Mouse (Mus musculus) mouse embryonic stem cell (cell line): ENCODE data around the gene Cetn3.

ENCODE experiments used
- in situ Hi-C, 2 experiments: fragments of 300-500 bp; cut with MboI; formaldehyde crosslinking; loops; 1 replicate in 1 of 2; 3 replicates in 1 of 2; pipeline ENCODE4 v1.14.3; 2019 to 2020; ENCODE audit warnings: low sequenced_read_pairs in 2 of 2, low pct_unique_long_range_greater_than_20kb in 1 of 2, mixed read lengths in 1 of 2; ENCODE audit not compliant: unreplicated experiment in 1 of 2

The Cetn3 gene

DNA sequence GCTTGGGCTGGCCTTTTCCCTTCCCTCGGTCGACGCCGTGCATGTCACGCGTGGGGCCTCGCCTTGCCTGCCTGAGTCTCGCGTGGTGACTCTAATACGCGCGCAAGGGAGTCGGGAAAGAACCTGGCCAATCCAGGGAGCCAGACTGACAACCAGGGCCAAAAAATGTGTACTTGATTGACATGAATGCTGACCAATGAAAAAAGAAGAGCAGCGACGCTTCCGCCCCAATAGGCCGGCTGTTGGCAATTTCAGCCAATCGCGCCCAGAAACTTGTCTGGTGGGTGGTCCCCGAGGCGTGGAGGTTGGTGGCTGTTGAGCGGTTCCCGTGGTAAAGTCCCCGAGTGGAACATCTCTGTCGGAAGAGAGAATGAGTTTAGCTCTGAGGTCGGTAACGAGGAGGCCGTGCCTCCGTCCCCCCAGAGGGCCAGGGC, at the start of gene Cetn3:
Gene Cetn3, plus strand, starts transcription at position 107 of the 434 bp plus-strand sequence.
- in situ Hi-C loops = no loop called here

DNA sequence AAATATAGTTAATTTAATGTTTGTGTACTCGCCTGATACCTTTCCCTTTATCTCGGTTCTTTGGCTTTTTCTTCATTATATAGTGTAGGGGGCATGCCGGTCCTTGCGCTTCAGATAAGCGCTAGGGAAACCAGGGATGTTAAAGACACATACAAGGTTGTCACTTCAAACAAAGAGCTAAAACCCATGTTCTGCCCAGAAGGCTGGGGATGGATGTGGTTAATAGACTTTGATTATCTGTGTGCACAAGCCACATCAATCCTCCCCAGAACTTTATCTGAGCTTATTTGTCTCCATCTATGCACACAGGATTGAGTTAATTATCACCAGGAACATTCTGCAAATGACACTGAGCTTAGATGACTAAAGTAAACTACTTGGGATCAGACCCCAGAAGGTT, 46.3 kb upstream of the Cetn3 start:
- in situ Hi-C loops = no loop called here

DNA sequence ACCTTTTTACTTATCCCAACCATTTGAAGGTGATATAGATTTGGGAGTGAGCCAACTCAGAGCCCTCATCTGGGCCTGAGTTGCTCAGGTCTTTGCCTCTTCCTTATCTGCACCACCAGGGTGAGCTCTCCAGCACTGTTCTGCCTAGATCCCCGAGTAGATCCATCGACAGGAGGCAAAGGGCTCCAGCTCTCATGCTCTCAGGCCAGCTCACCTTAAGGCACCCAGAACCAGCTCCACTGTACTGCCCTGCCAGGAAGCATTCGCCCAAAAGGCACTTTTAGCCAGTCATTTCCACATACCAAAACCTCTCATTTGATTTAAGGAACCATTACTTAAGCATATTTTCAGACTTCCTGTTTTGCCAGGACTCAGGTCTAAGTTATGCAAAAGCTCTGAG, 42.0 kb upstream of the Cetn3 start:
- in situ Hi-C loops = no loop called here

DNA sequence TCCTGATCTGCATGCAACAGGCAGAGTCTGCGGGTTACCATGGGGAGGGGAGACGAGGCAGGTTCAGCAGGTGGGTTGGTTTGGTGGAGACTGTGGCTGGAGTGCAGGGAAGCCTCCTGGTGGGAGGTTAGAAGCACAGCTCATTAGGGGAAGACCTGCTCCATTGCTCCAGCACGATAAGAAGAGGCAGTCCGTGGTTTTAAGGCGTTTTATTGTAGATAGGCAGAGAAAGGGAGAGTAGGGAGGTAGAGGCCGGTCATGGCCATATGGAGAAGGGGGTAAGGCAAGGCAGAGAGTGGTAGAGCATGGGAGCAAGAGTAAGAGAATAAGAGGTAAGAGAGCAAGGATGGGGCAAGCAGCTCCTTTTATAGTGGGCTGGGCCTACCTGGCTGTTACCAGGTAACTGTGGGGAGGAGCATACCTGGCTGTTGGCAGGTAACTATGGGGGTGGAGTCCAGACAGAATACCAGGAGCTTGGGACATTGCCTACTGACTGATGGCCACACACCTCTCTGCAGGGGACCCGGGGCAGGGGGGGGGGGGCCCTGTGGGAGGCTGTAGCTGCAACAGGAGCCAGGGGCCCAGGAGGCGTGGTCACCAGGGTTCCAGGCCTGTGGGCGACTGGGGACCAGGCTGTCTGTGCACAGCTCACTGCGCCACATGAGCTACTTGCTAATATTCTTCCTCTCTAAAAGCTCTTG, 39.3 kb upstream of the Cetn3 start:
- in situ Hi-C loops = no loop called here

DNA sequence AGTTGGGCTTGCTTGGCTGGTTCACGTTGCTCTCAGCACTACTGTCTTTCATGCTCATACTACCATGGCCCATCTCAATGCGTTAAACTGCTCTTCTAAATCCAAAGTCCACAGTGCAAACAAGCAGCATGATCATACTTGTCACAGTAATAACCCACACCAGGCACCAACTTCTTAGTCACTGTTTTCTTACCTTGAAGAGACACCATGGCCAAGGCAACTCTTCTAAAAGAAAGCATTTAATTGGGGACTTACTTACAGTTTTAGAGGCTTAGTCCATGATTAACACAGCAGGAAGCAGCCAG, 38.8 kb upstream of the Cetn3 start:
- in situ Hi-C loops = no loop called here

DNA sequence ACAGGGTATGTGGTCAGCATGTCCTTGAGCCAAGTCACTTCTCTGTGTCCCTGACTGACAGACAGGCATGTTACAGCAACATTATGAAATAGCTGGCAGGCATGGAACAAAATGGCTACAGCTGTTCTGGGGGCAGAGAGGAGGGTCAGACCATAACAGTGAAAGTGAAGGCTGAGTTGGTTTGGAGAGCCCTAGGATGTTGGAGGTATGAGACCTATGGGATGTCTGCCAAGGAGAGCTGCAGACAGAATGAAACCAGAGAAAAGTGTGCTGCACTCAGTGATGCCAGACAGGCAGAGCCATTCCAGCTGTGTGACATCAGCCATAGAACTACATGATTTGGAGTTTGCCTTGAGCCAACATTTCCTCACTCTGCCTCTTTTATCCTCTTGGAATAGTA, 28.0 kb upstream of the Cetn3 start:
- in situ Hi-C loops = no loop called here

DNA sequence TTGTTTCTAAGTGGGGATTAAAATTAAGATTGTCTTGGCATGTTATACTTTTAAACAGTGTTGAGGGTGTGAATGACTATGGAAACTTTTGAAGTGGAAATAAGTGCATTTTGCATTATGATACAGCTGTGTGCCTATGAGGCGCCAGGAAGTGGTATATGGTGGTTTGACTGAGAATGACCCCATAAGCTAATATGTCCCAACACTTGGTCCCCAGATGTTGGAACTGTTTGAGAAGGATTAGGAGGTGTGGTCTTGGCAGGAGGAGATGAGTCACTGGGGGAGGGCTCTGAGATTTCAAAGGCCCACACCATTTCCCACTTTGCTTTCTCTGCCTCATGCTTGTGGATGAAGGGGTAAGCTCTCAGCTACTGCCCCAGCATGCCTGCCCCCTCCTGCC, 27.6 kb upstream of the Cetn3 start:
- in situ Hi-C loops = no loop called here

DNA sequence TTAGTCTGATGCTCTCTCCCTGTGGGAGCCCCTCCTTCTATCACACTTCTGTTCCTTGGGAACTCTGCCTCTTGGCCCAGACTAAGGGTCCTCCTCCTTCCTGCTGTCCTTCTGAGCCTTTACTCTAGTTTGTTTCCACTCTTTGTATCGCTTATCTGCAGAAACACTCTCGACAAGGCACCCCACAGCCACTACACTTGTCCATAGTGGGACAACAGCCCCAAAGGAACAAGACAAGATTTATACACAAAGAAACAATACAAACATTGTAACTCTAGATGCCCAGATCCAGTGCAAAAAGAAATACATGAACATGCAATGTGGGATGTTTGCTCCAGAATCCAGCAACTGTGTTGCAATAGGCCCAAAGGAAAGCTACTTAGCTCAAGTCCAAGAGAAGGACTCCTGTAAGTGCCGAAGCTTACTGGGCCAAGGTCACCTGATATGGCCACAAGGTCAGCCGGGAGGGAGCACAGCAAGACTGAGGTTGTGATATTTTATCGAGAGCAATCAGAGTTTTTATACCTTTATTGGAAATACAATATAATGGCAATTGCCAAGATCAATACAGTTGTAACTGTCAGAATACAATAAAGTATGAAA, 25.7 kb upstream of the Cetn3 start:
- in situ Hi-C loops = no loop called here

DNA sequence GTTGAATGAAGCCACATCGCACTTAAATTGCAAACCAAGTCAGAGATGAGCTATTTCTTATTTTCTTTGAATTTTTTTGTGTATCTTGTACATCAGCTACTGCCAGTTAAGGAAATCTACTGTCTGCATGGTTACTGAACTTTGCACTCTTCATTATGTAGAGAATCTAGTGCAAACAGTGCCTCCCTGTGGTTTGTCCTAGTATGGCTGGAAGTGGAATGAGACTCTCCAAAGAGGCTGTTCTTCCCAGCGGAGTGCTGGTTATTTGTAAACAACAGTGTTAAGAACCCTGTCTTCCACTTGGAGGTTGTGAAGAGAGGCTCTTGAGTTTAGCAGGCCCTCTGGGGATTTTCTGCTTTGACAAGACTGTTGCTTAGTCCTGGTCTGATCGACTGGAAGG, 22.5 kb upstream of the Cetn3 start:
- in situ Hi-C loops = loop anchor here (5.0 kb wide), 1 partner anchor 323 kb away; no protein-coding TSS in a partner anchor

DNA sequence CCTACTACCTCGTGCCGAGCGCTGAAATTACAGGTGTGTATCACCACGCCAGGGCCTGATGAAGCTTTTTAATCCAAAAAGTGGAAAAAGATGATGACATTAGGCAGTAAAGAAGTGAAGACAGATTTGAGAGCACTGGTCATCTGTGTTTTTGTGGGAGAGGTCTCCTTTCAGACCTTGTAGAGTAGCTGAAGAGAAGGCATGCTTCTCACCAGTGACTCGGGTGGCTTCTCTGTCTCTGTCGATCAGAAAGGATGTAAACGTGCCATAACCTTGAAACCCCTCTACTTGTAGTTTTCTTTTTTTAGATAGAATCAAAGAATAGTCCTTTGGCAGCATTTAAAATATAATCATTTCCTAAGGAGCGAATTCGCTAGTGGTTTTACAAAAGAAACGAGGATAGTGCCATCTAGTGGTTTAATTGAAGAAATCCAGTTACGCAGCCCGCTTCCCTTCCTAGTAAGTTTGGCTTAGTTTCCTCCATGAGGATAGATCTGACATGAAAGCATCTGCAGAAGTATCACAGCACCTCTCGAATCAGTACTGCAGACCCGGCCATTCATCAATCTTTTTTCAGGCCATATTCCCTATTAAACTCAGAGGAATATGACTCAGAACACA, 21.2 kb upstream of the Cetn3 start:
- in situ Hi-C loops = loop anchor here (5.0 kb wide), 1 partner anchor 324 kb away; no protein-coding TSS in a partner anchor

DNA sequence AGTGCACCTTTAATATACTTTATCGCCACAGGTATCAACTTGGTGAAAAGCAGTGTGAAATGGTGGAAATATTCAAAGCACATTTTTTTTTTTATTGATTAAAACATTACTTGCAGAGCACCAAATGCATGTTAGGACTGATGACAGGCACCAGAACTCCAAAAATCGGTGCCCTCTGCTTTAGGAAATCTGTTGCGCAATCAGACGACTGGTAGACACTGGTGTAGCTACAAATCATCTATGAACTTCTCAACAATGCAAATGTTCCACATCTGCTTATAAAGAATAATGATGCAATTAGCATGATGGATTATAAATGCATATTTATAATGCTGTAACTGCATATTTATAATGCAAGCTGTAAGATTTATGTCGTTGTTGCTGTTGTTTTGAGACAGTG, 18.7 kb upstream of the Cetn3 start:
- in situ Hi-C loops = loop anchor here (5.0 kb wide), 1 partner anchor 327 kb away; no protein-coding TSS in a partner anchor

DNA sequence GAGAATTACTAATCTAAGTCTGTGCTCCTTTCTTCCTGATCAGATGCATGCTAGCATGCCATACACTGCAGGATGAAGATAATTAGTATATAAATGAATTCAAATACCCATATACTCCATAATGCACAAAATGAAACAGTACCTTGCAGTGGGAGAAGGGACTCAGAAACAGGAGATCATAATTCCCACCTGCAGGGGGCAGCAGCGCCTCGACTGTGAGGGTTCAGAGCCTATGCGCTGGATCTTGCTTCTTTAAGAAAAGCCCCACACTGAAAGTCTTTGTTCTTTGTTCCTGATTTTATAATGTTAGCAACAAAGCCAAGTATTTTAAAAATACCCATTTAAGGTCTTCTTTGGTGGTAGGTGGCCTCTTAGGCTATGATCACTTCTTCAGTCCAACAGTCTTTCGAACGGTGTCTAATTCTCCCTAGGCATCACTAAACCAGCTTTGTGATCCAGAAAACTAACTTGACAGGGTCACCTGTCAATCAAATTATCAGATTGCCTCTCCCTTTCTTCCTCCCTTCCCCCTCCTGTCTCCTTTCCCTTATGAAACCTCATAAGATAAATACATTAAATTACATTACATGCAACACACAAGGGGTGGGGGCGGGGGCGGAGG, 15.7 kb upstream of the Cetn3 start:
- in situ Hi-C loops = no loop called here

DNA sequence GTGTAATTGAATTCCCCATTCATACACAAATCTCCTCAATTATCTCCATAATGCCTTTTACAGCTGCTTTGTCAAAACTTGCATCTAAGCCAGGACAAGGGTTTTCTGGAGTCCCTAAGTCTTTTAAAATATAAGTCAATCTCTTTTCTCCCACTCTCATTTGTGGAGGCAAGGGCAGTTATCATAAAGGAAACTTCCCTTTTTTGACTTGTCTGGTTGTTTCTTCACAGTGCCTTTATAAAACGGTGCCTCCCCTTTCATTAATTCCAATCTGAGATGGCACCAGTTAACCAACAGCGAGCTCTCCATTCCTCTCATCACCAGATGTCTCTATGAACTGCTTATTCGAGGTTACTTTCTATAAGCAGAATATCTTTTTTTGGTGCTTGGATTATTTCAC, 6.7 kb upstream of the Cetn3 start:
- in situ Hi-C loops = no loop called here

DNA sequence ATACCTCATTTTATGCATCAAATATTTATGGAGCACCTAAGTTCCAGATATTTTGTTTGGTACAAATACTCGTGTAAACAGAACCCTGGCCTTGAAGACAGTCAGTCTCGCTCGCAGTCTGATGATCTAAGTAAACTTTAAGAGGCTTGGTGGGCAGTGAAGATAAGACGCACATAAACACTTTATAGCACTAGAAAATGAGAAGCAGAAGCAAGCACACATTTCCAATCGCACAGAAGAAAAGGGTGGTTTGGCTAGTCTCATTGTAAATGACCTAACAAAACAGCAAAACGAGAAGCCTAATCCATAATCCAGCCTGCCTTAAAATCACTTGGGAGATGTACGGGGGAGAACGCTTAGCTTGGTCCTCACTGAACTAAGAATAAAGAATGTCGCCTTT, 402 bp upstream of the Cetn3 start:
- in situ Hi-C loops = no loop called here

DNA sequence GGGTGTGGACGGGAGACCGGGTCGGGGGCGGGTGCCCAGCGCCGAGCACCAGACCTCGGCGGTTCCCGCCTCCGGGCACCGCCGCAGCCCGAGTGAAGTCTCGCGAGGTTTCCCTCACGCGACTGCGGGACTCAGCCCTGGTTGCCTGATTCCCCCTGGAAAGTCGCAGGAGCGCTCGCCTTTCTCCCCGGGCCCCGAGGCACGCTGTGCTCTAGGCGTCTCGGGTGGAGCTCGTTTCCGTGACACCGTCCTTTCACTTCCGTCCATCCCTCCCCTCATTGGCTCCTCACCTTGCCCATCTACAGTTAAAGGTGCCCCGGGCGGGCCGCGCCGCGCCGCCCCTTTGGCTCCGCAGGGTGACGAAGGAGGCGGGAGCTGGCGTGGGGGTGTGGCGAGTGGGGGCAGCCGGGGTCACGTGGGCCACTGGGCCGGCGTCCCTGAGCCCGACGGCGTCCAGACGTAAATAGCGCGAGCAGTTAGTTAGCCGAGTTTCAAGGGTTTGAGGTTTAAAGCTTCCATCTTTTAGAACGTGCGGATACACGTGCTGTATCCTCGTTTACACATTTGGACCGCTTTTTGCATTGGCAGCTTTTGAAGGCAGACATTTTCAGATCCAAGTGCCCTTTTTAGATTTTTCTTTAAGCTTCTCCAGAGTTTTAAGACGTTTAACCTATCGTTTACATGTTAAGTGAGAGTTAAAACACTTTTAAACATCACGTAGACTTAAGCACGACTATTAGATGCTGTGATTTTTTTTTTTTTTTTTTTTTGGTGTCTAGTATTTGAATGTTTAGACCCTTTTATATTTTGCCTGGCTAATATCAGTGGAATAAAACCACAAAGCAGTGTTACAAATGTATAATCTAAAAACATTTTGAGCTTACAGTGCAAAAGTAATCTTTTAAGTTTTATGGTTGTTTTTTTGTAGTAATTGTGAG, 797 bp downstream of the Cetn3 start:
- in situ Hi-C loops = no loop called here

DNA sequence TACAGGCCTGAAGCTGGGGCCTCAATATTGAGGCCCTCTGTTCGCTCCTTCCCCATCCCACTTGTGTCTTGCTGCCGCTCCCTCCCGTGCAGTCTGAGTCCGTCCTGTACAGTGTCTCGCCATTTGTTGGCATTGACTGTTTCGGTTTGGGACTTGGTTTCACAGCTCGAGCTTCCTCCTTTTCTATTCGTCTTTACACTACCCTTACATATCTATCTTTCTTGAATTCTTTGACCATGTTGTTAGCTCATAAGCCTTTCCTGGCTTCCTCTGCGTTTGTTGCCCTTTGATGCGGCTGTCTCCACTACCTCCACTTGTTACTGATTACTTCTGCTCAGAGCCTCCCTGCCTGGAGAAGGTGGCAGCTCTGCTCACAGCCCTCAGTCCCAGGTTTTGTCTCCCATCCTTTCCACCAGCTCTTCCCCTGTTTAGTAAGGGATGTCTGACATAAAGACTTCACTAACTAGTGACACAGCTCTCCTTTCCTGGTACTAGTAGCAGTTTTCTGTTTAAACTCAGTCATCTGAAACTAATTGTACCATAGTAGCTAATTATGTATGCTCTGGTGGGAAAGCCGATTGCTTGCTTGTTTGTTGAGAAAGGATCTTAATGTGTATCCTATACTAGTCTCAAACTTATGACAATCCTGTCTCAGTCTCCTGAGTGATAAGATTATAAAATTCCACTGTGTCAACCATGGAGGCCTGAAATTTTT, 3.0 kb downstream of the Cetn3 start:
- in situ Hi-C loops = no loop called here

DNA sequence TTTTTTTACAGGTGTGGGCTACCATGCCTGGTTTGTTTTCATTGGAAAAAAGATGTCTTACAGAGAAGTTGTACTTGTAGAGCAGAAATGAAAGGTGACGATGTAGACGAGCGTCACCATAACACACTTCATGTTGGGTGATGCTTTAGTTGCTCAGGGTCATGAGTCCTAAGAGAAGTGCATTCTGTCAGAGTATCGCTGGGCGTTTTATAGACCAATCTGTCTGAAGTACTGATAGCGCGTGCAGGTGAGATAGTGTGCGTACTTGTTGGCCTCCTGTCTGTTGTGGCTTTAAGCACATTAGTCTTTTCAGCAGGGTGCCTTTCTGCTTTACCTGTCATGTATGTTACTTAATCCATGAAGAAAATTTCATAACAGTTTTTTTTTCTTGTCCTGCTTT, 7.3 kb downstream of the Cetn3 start:
- in situ Hi-C loops = no loop called here

DNA sequence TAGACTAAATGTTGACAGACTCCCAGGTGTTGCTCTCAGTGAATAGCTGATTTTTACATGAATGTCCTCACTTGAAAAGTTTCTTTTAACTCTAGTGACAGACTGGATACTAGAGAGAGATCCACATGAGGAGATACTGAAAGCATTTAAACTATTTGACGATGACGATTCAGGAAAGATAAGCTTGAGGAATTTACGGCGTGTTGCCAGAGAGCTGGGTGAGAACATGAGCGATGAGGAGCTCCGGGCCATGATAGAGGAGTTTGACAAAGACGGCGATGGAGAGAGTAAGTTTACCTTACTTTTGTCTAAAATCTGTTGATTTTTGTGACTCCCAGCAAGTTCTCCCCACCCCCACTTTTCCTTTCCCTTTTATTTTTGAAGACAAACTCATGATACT, 9.0 kb downstream of the Cetn3 start:
- in situ Hi-C loops = no loop called here
